21 mouse cellular contexts compared by ENCODE assay signal in the genomic region with DNA sequence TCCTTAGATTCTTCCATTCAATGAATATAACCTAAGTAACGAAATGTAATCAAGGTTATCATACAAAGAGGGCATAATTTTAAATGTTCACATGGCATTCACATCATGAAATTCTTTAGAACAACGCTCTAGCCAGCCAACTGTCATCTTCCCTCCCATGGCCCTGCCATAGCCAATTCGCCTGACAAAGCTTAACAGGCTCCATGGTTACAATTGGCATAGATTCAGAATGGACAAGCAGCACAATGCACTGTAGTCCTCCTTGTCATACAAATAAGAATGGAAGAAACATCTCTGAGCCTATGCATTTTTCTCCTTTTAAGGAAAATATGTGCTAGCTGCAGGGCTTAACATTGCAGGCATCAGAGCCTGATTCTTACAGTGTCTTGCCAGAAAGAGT.
"Had no signal": no experiment of that assay in that cellular context is flagged by ENCODE, and none has a peak within 500 bp of the region (broad histone marks: within the 10 kb centered on the region; RNA-seq: fewer than 3 reads in every experiment).

No protein-coding gene starts in this region.

- DNase-seq: kidney, postnatal 25 days; left cerebral cortex, postnatal 4 days; liver, postnatal 0 days; lung, embryonic 14.5 days; retina, postnatal 1 day; right cerebral cortex, postnatal 25 days; spleen, adult 18-20 months; thymus, postnatal 14 days; thymus, postnatal 4 days had no signal

- ATAC-seq: liver, postnatal 0 days; lung, postnatal 0 days; midbrain, embryonic 13.5 days had no signal

- H3K4me2 ChIP-seq: limb, embryonic 12.5 days; limb, embryonic 15.5 days; liver, embryonic 11.5 days; lung, embryonic 14.5 days; midbrain, embryonic 13.5 days; neural tube, embryonic 13.5 days; stomach, embryonic 15.5 days had no signal

- H3K4me1 ChIP-seq: limb, embryonic 12.5 days; limb, embryonic 15.5 days; neural tube, embryonic 13.5 days; stomach, embryonic 15.5 days had no signal

- H3K36me3 ChIP-seq: limb, embryonic 12.5 days; limb, embryonic 15.5 days; midbrain, embryonic 13.5 days; neural tube, embryonic 13.5 days; stomach, embryonic 15.5 days had no signal

- H3K9me3 ChIP-seq: limb, embryonic 12.5 days; limb, embryonic 15.5 days; midbrain, embryonic 13.5 days; neural tube, embryonic 13.5 days; stomach, embryonic 15.5 days had no signal

- H3K27me3 ChIP-seq: limb, embryonic 12.5 days; limb, embryonic 15.5 days; midbrain, embryonic 13.5 days; neural tube, embryonic 13.5 days; stomach, embryonic 15.5 days had no signal

- H3K4me3 ChIP-seq: layer of hippocampus, adult 2 months; limb, embryonic 12.5 days; limb, embryonic 15.5 days; midbrain, embryonic 13.5 days; myocyte; neural tube, embryonic 13.5 days; stomach, embryonic 15.5 days had no signal

- H3K9ac ChIP-seq: limb, embryonic 12.5 days; limb, embryonic 15.5 days; liver, embryonic 14.5 days; liver, postnatal 0 days; lung, embryonic 14.5 days; midbrain, embryonic 13.5 days; neural tube, embryonic 13.5 days; stomach, embryonic 15.5 days had no signal

- H3K27ac ChIP-seq: kidney, postnatal 0 days; layer of hippocampus, adult 2 months; limb, embryonic 12.5 days; limb, embryonic 15.5 days; liver, embryonic 14.5 days; macrophage; midbrain, embryonic 13.5 days; neural tube, embryonic 13.5 days; stomach, embryonic 15.5 days had no signal
